Mouse (Mus musculus) CH12.LX (cell line): ENCODE data around the gene Celf2.

Experiments used
- CTCF ChIP-seq, 2 experiments: IDR thresholded peaks in 1 of 2; conservative IDR thresholded peaks in 1 of 2; 2 replicates each; pipeline ENCODE4 v1.5.1; 2011 to 2012; ENCODE audit warnings: low read depth in 2 of 2, low read length in 2 of 2, improper control_type of control experiment in 1 of 2, inconsistent platforms in 1 of 2, mild to moderate bottlenecking in 1 of 2, moderate library complexity in 1 of 2
- EP300 ChIP-seq: IDR thresholded peaks from 2 replicates; pipeline ENCODE4 v1.6.1; 2011; ENCODE audit warnings: low read length, improper control_type of control experiment
- SIN3A ChIP-seq: IDR thresholded peaks from 2 replicates; pipeline ENCODE4 v1.6.1; 2012; ENCODE audit warnings: low read length, improper control_type of control experiment, inconsistent platforms
- USF1 ChIP-seq: IDR thresholded peaks from 2 replicates; pipeline ENCODE4 v1.6.1; 2014; ENCODE audit warnings: low read depth, mild to moderate bottlenecking, inconsistent platforms, low read length, improper control_type of control experiment

DNA sequence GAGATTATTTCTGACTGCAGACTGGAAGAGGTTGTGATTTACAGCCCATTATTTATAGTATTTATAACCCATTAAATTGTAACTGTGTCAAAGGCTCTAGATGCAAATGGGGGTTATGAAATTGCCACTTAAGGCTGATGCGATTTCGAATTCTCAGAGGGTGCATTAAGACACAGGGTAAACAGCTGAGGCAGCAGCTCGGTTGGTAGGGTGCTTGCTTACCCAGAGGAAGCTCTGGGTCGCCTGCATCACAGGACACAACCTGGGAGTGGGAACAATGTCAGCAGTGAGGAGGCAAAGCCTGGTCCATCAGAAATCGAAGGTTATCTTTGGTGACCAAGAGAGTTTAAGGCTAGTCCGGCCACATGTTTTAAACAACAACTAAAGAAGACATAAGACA is 286.5 kb downstream of the Celf2 start:
- TF ChIP-seq USF1 (no peak), CTCF (conservative IDR thresholded peaks at IDR 0.05 in 1 of 2, IDR thresholded peaks at IDR 0.05 in 1 of 2; ENCODE audit: low read depth in 2 of 2, low read length in 2 of 2) (no peak), SIN3A (no peak), EP300 (no peak)
